Mouse (Mus musculus) midbrain, postnatal 0 days (tissue): ENCODE results near the gene Tenm4. TPM values are rescaled to one million over a fixed set of nuclear protein-coding genes. Genes with fewer than 3 reads are reported as not detected.

ENCODE experiments used
- ATAC-seq: fragments of 200-750 bp; cut with Nextera tagmentation; 2 replicates; pipeline ENCODE4 v1.8.0; 2017; ENCODE audit warnings: moderate number of reproducible peaks, mild to moderate bottlenecking, moderate TSS enrichment, moderate library complexity; ENCODE audit not compliant: low FRiP score
- DNase-seq: peaks from one replicate; pipeline ENCODE4 v3.0.0-alpha.2; 2015; ENCODE audit warnings: low spot score
- H3K27ac ChIP-seq: fragments of 300-500 bp; sonication (generic); 2 replicates; pipeline ENCODE4 v1.5.1; 2014; ENCODE audit warnings: low read depth, mild to moderate bottlenecking, low read length, mixed read lengths
- H3K27me3 ChIP-seq: fragments of 300-500 bp; sonication (generic); 2 replicates; pipeline ENCODE4 v1.6.1; 2014; ENCODE audit warnings: low read length, control low read depth, mixed read lengths; ENCODE audit not compliant: insufficient read depth
- H3K36me3 ChIP-seq: fragments of 300-500 bp; sonication (generic); 2 replicates; pipeline ENCODE4 v1.6.1; 2014; ENCODE audit warnings: low read length, control low read depth, mixed read lengths; ENCODE audit not compliant: insufficient read depth
- H3K4me1 ChIP-seq: fragments of 300-500 bp; sonication (generic); 2 replicates; pipeline ENCODE4 v1.6.1; 2014; ENCODE audit warnings: mild to moderate bottlenecking, control low read depth, antibody characterized with exemption, low read length, mixed read lengths; ENCODE audit not compliant: insufficient read depth
- H3K4me2 ChIP-seq: fragments of 300-500 bp; sonication (generic); 2 replicates; pipeline ENCODE4 v1.6.1; 2014; ENCODE audit warnings: low read depth, mild to moderate bottlenecking, low read length, mixed read lengths; ENCODE audit not compliant: poor library complexity, severe bottlenecking
- H3K4me3 ChIP-seq: fragments of 300-500 bp; sonication (generic); 2 replicates; pipeline ENCODE4 v1.5.1; 2014; ENCODE audit warnings: low read depth, mild to moderate bottlenecking, low read length, moderate library complexity
- H3K9ac ChIP-seq: fragments of 300-500 bp; sonication (generic); replicated peaks from 2 replicates; pipeline ENCODE4 v1.6.1; 2014; ENCODE audit warnings: mild to moderate bottlenecking, low read length, moderate library complexity, mixed read lengths; ENCODE audit not compliant: poor library complexity, severe bottlenecking
- H3K9me3 ChIP-seq: fragments of 300-500 bp; sonication (generic); 2 replicates; pipeline ENCODE4 v1.6.1; 2016; ENCODE audit warnings: low read length, control low read depth
- CTCF ChIP-seq: IDR thresholded peaks from 2 replicates; pipeline ENCODE4 v1.5.1; 2016; ENCODE audit warnings: antibody characterized with exemption, mild to moderate bottlenecking
- WGBS: fragments of 180-500 bp; shearing (Covaris S2); extraction: QIAGEN DNeasy Blood & Tissue Kit; methylation state at CpG from one replicate; pipeline ENCODE4 v1.1.7; 2014; 5-methylcytosine and 5-hydroxymethylcytosine counted together
- polyA plus RNA-seq: library from polyadenylated mRNA; unstranded; fragments of >200 nt; fragmentation: Nextera tagmentation; extraction: Ambion mirVana; gene quantifications from 2 replicates; pipeline ENCODE4 v1.2.1, GENCODE M21; 2015
- total RNA-seq: library from RNA; depleted of rRNA; stranded (reverse); fragments of >200 nt; gene quantifications from 2 replicates; pipeline ENCODE4 v1.2.3, GENCODE M21; 2014

The Tenm4 gene
- total and polyA plus RNA-seq, 2 experiments from 2014 or later: 35.9 to 56.0 TPM

- no peaks in the 10 kb centered on the region for H3K4me1 ChIP-seq
- 94% methylated on average over 2 of the region's 2 CpGs for WGBS
- no peak overlapping the region for H3K27ac ChIP-seq
- ATAC-seq: no peak
- TF ChIP-seq CTCF: no peak
- H3K36me3 ChIP-seq: no peaks in the 10 kb centered on the region
- no peaks in the 10 kb centered on the region for H3K9me3 ChIP-seq
- H3K27me3 ChIP-seq: no peaks in the 10 kb centered on the region
- H3K9ac ChIP-seq: no peak overlapping the region
- no peak overlapping the region for H3K4me3 ChIP-seq
- H3K4me2 ChIP-seq: no peak overlapping the region
- DNase-seq: no peak
Observed at GRCm38 (mm10) chr7:96433307-96433706, 262.3 kb downstream of the Tenm4 start.

- 85% methylated on average over 6 of the region's 6 CpGs for WGBS
- DNase-seq (no peak), ATAC-seq (no peak)
- H3K4me3 ChIP-seq: no peak overlapping the region
- H3K9ac ChIP-seq: no peak overlapping the region
- H3K4me2 ChIP-seq: no peak overlapping the region
- no peaks in the 10 kb centered on the region for H3K27me3 ChIP-seq
- no peaks in the 10 kb centered on the region for H3K36me3 ChIP-seq
- no peak for TF ChIP-seq CTCF
- H3K4me1 ChIP-seq: no peaks in the 10 kb centered on the region
- H3K9me3 ChIP-seq: no peaks in the 10 kb centered on the region
- no peak overlapping the region for H3K27ac ChIP-seq
Observed at GRCm38 (mm10) chr7:96438392-96438791, 267.3 kb downstream of the Tenm4 start.

GRCm38 (mm10) chr7:96440161-96440707, 269.2 kb downstream of the Tenm4 start:
- H3K9ac ChIP-seq: no peak overlapping the region
- H3K27me3 ChIP-seq: no peaks in the 10 kb centered on the region
- H3K9me3 ChIP-seq: no peaks in the 10 kb centered on the region
- H3K4me1 ChIP-seq: no peaks in the 10 kb centered on the region
- H3K4me3 ChIP-seq: no peak overlapping the region
- TF ChIP-seq CTCF: no peak
- ATAC-seq (no peak), DNase-seq (no peak)
- no peak overlapping the region for H3K27ac ChIP-seq
- no peak overlapping the region for H3K4me2 ChIP-seq
- H3K36me3 ChIP-seq: no peaks in the 10 kb centered on the region

- DNase-seq: no peak
- WGBS: 91% methylated on average over 8 of the region's 8 CpGs
Observed at GRCm38 (mm10) chr7:96445771-96446170, 274.7 kb downstream of the Tenm4 start.

DNA sequence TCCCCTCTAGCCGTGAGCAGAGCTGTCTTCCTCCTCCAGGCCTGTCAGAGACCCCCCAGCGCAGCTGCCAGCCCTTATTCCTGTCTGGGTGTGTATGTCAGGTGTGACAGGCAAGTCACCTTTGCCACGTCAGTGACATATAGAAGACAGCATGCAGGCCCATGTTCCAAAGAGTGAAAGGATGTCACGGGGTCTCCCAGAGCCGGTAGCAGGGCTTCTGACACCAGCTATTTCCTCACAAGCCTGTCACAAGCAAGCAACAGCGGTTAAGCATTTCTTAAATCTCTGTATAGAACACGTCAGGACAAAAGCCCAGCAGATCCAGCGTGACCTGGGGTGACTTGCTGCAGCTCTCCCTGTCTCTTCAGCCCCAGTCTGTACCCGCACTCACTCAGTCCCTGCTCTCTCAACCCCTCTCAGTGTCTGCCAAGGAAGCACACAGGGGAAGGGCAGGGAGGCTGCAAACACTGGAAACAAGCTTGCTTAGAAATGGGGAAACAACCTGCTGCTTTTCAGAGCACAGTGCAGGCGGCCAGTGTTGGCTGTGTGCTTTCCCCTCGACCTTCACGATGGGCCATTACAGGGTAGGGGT, 276.9 kb downstream of the Tenm4 start:
- no peak overlapping the region for H3K4me2 ChIP-seq
- no peak overlapping the region for H3K4me3 ChIP-seq
- H3K9me3 ChIP-seq: no peaks in the 10 kb centered on the region
- H3K4me1 ChIP-seq: no peaks in the 10 kb centered on the region
- ATAC-seq (no peak; the same call in 1 of the 2 replicates), DNase-seq (no peak)
- H3K27ac ChIP-seq: no peak overlapping the region
- TF ChIP-seq CTCF: no peak
- 57% methylated on average over 12 of the region's 12 CpGs for WGBS
- H3K27me3 ChIP-seq: no peaks in the 10 kb centered on the region
- H3K36me3 ChIP-seq: no peaks in the 10 kb centered on the region
- no peak overlapping the region for H3K9ac ChIP-seq

More at GRCm38 (mm10) chr7:96445771-96446170, 274.7 kb downstream of the Tenm4 start:
- Histone ChIP-seq H3K27ac (no peak overlapping the region), H3K9ac (no peak overlapping the region), H3K9me3 (no peaks in the 10 kb centered on the region), H3K4me3 (no peak overlapping the region), H3K4me2 (no peak overlapping the region), H3K27me3 (no peaks in the 10 kb centered on the region), H3K4me1 (no peaks in the 10 kb centered on the region), H3K36me3 (no peaks in the 10 kb centered on the region)
- ATAC-seq: no peak
- no peak for TF ChIP-seq CTCF

DNA sequence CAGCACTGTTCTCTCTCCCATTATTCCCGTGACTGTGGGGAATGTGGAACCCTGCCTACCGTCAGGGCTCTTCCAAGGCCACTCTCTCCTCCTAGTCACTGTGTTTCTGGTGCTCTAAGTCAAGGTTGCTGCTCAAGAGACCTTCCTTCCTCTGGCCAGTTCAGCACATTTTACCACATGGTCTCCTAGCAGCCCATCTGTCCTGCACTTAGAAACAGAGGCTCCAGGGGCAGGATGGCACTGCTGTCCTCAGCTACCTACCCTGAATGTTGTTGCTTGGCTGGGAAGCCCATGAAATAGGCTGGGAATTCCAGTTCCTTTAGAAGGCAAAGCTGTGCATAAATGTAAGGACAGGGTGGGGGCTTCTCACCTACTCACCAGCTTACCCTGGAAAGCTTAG, 284.9 kb downstream of the Tenm4 start:
- no peaks in the 10 kb centered on the region for H3K9me3 ChIP-seq
- no peak overlapping the region for H3K4me2 ChIP-seq
- H3K9ac ChIP-seq: no peak overlapping the region
- H3K4me1 ChIP-seq: no peaks in the 10 kb centered on the region
- DNase-seq (no peak), ATAC-seq (no peak)
- H3K36me3 ChIP-seq: no peaks in the 10 kb centered on the region
- no peak for TF ChIP-seq CTCF
- no peak overlapping the region for H3K27ac ChIP-seq
- no peaks in the 10 kb centered on the region for H3K27me3 ChIP-seq
- H3K4me3 ChIP-seq: no peak overlapping the region
- WGBS: 73% methylated on average over 2 of the region's 2 CpGs
